Mouse (Mus musculus) regulatory T cell (primary cell): ENCODE measurements around the gene Mblac1.
"Not testable (repeated sequence)": the region's sequence is repeated elsewhere in the genome, so short reads cannot be mapped to it uniquely, and the experiment has no call there.

Experiments
- in situ Hi-C: fragments of 300-600 bp; cut with MboI, MseI; formaldehyde crosslinking; loops from one replicate; pipeline ENCODE4 v1.15.1; 2025; ENCODE audit warnings: high pct_unique_total_duplicates

Gene Mblac1

DNA sequence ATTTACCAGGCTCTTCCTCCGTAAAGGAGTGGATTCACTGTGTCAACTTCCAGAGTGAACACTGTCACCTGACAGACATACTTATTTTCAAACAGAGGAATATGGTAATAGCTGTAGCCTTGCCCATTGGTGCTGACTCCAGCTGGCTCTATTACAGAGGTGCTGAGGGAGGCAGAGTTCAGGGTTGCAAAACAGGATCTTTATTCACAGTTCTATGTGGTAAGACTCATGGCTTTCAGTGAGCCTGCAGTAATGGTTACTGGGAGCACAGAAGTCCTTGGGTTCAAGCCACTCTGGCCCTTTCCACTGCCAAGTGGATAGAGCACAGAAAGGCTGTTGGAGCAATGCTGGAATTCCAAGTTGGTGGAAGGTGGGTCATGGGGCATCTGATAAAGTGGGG, 13.1 kb downstream of the Mblac1 start:
- in situ Hi-C loops: loop anchor here (10.0 kb wide), 1 partner anchor 418 kb away; the partner anchor contains the start of gene A430033K04Rik

DNA sequence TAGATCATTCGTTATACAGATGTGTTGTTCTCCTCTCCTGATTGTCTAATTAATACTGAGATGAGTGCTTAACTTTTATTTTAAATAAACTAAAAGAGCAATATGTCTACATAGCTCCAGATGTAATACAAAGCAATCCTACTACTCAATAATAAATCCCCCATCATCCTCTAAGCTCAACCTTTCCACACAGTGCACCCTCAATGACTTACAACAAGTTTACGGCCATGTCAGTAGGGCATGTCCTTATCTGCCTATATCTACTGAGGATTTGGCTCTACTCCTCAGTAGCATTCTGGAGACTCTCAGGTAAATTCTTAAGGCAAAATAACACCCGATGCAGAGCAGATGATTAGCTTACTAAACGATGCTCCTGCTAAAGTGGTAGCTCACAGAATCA, 13.8 kb downstream of the Mblac1 start:
- in situ Hi-C loops: loop anchor here (10.0 kb wide), 1 partner anchor 417 kb away; the partner anchor contains the start of gene A430033K04Rik

DNA sequence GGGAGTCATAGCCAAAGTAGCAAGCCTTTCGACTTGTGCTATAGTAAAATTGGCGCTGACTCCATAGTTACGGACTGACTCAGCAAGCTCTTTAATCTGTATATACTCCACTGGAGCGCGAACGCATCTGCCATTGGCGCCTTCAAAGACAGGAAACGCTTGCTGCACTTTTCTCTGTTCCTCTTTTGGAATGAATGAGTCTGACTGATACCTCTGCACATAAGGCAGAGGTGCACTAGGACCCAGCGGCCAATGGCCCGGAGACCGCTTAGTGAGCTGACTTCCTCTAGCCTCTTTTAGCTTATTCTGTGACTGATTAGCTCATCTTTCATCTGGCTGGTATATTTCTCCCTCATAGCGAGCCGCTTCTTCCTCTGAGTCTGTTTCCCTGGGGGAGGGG, 22.5 kb downstream of the Mblac1 start:
- in situ Hi-C loops: not testable (repeated sequence)

DNA sequence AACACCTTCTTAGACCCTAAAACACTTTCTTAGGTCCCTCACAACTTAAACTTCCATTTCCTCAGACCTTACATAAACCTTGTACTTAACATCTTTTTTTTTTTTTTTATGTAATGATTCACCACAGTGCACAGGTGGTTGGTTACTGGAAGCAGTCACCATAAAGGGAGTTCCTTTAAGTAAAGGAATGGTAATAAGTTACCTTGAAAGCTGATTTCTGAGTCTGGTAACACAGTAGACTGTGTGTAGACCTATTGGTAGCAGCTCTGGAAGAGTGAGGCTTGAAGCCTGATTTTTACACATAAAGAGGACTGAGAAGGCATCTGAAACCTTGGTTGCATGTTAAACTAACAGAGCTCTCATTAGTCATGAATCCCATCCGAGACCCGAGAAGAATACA, 25.8 kb downstream of the Mblac1 start:
- in situ Hi-C loops: no loop called here

DNA sequence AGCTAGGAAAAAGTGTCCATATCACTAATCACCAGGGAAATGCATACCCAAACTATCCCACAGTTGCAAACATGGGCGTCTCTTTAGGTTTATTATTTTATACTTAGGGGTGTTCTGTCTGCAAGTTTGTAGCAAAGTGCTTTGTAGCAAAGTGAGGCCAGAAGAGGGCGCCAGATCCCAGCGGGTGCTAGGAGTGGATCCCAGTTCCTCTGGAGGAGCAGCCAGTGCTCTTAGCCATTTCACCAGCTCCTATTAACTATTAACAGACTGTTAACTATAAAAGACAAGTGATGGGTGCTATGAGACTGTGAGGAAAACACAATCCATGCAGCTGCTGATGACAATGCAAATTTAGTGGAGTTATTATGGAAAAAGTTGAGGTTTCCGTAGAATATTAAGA, 28.0 kb downstream of the Mblac1 start:
- in situ Hi-C loops: no loop called here

DNA sequence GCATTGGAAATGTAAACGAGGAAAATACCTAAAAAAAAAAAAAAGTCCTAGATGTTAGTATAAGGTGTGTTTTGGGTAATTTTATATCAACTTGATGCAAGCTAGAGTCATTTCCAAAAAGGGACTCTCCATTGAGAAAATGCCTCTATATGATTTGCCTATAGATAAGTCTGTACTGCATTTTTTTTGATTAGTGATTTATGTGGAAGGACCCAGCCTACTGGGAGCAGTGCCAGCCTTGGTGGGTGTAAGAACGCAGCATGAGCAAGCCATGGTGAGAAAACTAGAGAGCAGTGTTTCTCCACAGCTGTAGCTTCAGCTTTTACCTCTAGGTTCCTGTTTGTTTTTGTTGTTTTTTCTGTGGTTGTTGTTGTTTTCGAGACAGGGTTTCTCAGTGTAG, 29.2 kb downstream of the Mblac1 start:
- in situ Hi-C loops: no loop called here

DNA sequence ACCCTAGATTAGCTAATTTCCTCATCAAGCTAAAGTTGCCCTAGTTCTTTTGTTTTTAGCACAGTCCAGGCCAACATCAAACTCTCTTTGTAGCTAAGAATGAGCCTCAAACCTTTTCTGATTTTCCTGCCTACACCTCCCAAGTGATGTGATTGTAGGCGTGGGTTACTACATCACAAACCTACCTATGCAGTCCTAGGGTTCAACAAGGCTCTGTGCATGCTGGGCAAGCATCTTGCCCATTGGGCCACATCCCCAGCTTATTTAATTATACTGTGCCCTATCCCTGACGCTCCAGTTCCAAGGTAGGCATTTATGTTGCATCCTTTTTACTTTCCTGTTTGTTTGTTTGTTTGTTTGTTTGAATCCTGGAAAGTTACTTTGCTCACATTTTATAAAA, 31.6 kb downstream of the Mblac1 start, which contains the start of gene Nxpe5:
TSS of gene Nxpe5 (plus strand) at position 199 of the 400 bp plus-strand sequence.
- in situ Hi-C loops: no loop called here

DNA sequence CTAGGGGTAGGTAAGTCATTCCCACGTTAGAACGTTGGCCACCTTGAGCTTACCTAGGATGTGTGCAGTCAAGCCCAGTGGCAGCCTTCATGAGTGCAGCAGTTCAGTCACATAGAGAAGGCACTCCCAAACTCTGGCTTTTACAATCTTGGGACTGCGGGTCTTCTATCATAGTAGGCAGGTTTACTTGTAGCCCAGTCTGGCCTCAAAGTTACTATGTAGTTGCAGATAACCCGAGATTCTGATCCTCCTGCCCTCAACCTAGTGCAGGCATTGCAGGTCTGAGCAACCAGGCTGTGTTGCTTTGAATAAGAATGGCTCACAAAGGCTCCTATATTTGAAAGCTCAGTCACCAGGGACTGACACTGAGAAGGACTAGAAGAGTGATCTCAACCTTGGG, 32.4 kb downstream of the Mblac1 start:
- in situ Hi-C loops: no loop called here

DNA sequence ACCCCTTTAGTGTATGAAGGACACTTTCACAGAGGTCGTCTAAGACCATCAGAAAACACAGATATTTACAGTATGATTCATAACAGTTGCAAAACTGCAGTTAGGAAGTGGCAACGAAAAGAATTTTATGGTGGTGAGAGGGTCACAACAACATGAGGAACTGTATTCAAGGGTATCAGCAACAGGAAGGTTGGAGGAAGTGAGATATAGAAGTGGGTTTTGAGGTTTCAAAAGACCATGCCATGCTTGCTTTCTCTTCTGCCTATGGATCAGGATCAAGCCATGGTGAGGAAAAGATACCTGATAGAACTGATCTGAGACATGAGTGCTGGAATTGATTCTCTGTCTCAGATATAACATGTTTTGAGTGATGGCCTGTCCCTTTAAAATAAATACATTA, 33.3 kb downstream of the Mblac1 start:
- in situ Hi-C loops: no loop called here

DNA sequence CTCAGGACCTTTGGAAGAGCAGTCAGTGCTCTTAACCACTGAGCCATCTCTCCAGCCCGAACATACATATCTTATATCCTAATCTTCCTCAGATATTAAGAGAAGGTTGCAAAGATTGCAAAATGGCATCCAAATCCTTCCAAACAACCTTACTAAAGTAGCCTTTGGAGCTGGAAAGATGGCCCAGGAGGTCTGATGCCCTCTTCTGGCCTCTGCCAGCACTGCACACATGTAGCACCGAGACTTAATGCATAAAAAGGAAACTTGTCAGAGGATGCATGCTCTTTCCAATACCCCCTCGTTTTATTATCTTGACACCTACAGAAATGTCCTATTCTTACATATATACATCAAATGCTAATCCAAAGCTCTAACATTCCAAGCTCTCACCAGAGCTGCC, 33.9 kb downstream of the Mblac1 start:
- in situ Hi-C loops: no loop called here

DNA sequence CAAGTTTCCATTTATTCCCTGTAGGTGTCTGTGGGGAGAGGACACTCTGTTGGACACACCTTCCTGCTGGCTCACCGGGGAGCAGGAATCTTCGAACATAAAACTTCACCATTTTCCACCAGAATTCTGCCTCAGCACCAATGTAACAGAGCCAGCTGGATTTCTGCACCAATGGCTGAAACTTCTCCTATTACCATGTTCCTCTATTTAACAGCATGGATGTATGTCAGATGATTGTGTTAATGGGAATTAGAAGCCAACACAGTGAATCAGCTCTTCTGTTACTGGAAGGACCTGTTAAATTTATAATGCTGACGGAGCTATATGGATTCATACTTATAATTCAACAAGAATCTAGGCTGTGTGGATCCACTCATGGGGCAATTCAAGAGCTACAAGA, 35.4 kb downstream of the Mblac1 start:
- in situ Hi-C loops: no loop called here

DNA sequence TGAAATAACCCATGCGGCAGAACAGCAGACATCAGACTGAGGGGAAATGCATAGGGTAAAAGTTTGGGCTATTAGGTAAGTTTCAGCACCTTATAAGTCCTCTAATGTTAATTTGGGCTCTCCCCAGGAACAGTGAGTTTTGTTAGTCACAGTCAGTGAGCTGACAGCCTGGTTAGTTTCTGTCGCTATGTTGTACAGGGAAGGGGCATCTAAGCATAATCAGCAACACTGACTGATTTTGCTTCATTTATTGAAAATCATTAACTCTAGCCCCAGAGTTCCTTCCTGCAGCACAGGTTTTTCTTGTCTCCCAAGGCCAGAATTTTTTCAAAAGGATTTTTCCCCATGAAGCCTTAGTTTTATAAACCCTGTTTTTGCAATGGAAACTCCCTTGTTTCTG, 39.7 kb downstream of the Mblac1 start:
- in situ Hi-C loops: no loop called here

DNA sequence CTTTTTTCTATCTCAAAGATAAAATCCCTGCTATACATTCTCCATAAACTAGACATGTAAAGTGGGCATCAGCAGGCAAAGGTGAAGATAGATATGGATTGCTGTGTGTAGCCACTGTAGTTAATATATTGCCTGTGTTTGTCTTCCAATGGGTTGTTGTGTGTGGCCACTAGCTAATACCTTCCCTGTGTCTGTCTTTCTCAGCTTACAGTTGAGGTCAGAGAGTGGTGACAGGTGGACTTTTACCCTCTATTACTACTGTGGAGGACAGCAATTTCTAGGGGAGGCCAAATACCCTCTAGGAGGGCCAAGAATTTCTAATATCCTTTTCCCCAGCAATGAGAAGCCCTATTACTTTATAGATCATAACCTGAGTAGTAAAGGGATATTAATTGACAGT, 40.1 kb downstream of the Mblac1 start:
- in situ Hi-C loops: no loop called here

DNA sequence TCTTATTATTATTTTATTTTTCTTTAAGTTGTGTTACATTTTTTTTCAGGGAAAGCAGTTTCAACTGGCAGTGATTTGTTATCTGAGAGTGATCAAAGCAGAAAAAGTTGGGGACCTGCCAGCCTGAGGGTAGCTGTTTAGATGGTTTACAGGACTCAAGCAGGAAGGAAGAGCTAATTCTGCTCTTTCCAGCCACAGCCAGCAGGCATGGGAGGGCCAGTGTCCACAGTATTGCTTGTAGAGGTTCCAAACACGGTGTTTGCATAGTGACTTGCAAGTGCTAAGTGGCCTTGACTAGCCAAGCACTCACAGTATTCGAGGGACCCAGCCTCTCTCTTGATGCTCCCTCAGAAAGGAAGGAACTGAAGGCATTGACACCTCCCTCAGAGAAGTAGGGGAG, 47.4 kb downstream of the Mblac1 start:
- in situ Hi-C loops: loop anchor here (10.0 kb wide), 1 partner anchor 893 kb away; no protein-coding TSS in a partner anchor
